Mouse (Mus musculus): ENCODE results near the gene Dmwd. TPM values are rescaled to one million over a fixed set of nuclear protein-coding genes. Genes with fewer than 3 reads are reported as not detected.

Dmwd gene
- polyA plus RNA-seq, 1 experiment from 2014 or later: 17.3 TPM

DNA sequence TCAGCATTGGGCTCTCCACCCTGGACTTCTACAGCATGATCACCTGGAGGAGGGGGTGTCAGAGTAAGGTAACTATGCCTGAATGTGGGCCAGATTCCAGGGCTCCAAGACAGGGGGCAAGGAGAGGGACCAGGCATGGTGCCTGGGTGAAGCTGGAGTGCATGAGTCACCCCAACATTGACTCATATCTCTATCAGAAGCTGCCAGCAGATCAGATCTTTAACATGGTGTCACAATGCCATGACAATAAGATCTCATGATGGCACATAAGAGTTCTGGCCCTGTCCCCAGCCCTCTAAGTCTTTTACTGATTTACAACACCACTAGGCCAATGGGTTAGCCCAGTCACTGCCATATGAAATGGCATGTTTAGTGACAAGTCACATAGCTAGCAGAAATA, 27.7 kb downstream of the Dmwd start:
- Histone ChIP-seq H3K36me3 (no peaks in the 10 kb centered on the region), H3K4me1 (peaks cover 5% of the 10 kb centered on the region; the same call in 1 of the 2 replicates), H3K4me3 (no peak overlapping the region), H3K27ac (replicated peaks) (no peak overlapping the region), H3K9me3 (replicated peaks) (no peaks in the 10 kb centered on the region), H3K27me3 (ENCODE audit: low read depth, poor library complexity, severe bottlenecking) (no peaks in the 10 kb centered on the region)
- DNase-seq (ENCODE audit: low spot score): no peak

DNA sequence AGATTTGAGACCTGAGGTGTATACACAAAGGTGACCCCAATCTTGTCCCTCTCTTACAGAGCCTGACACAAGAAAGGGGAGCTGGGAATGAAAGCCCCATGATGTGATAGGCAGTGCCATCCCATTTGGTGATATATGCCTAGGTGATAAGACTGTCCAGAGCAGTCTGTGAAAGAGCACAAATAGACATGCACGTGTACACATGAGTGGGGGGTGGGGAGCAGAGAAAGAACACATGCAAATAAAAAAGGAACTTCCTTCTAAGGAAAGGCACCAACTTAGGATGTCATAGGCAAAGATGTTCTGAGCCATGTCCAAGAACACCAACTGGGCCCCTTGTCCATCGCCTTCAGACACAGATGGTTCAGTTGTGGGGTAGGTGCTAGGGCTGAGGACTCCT, 28.5 kb downstream of the Dmwd start:
- DNase-seq (ENCODE audit: low spot score): no peak
- Histone ChIP-seq H3K4me1 (no peaks in the 10 kb centered on the region), H3K36me3 (no peaks in the 10 kb centered on the region), H3K9me3 (replicated peaks) (no peaks in the 10 kb centered on the region), H3K27ac (replicated peaks) (no peak overlapping the region), H3K4me3 (no peak overlapping the region), H3K27me3 (ENCODE audit: low read depth, poor library complexity, severe bottlenecking) (no peaks in the 10 kb centered on the region)
- 88% methylated on average over 2 of the region's 2 CpGs for WGBS

DNA sequence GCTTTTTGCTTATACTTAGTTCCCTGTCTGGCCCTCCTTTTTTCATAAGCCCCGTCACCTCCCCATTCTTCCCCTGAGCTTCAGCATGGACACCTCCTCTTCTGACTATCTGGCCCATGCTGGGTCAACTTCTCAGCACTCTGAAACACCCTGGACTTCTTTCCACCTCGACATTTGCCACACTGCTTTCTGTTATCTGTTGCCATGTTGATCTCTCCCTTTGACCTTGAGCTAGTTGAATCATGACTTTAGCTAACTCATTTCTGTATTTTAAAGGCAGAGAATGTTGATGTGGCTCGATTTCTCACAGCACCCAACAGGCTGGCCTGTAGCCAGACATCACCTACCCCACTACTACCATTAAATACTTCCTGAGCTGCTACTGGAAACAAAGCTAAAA, 31.4 kb downstream of the Dmwd start:
- 73% methylated on average over 3 of the region's 3 CpGs for WGBS
- Histone ChIP-seq H3K27ac (replicated peaks) (no peak overlapping the region), H3K36me3 (no peaks in the 10 kb centered on the region), H3K27me3 (ENCODE audit: low read depth, poor library complexity, severe bottlenecking) (no peaks in the 10 kb centered on the region), H3K4me3 (no peak overlapping the region), H3K9me3 (replicated peaks) (no peaks in the 10 kb centered on the region), H3K4me1 (no peaks in the 10 kb centered on the region)
- no peak for DNase-seq (ENCODE audit: low spot score)

DNA sequence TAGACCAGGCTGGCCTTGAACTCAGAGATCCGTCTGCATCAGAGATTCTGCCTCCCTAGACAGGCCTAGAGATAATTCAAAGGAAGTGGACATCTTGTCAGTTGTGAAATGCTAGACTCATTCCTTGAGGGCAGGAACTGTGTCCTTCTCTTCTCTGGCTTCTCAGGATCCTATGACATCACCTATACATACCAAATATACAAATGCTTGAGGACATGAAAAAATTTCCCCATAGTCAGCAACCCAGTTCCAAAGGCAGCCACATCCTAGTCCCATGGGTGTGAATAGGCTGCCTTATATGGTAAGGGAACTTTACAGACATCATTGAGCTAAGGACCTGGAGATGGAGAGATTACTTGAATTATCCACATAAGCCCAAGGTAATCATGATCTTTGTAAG, 33.5 kb downstream of the Dmwd start:
- Histone ChIP-seq H3K9me3 (replicated peaks) (no peaks in the 10 kb centered on the region), H3K36me3 (no peaks in the 10 kb centered on the region), H3K27me3 (ENCODE audit: low read depth, poor library complexity, severe bottlenecking) (peaks cover 3% of the 10 kb centered on the region; the same call in 1 of the 2 replicates), H3K4me1 (no peaks in the 10 kb centered on the region), H3K27ac (replicated peaks) (no peak overlapping the region), H3K4me3 (no peak overlapping the region)
- WGBS: 78% methylated on average over 1 of the region's 1 CpGs
- no peak for DNase-seq (ENCODE audit: low spot score)

DNA sequence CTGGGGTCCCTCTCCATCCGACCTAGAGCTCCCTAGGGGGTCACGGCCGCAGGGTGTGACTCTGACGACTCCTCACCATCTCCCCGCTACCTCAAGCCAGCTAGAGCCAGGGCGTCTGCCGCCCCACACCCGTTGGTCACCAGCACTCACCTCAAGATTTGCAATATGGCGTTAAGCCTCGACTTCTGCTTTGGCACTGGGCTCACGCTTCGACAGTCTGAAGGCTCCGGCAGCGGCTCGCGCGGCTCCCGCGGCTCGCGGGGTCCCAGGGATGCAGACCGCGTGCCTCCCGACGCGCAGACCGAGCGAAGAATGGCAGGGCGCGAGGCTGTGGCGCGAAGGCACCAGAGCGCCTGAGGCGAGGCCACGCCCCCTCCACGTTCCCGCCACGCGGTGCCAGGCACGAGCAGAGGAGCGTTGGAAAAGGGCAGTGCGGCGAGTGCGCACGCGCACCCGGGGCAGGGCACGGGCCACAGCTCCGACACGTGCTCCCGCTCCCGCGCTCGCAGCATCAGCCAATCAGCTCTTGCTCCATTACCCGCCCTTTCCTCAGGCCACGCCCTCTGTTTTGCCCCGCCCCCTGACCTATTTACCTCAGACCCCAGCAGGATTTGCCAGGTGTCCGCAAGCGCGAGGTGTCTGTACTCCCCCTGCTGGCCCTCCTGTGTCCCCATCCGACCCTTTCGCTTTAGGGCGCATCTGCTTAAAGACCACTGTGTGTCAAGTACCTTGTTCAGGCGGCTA, 42.2 kb downstream of the Dmwd start, which contains the start of gene Gm4969:
Gm4969 (minus strand) TSS at position 341 of the 744 bp plus-strand sequence.
- Histone ChIP-seq H3K36me3 (peaks cover 5% of the 10 kb centered on the region; the same call in 1 of the 2 replicates), H3K4me3 (peak within 1 kb of the TSS; percentile 36), H3K9me3 (replicated peaks) (peaks cover 14% of the 10 kb centered on the region), H3K27ac (replicated peaks) (peak within 1 kb of the TSS; percentile 42; the same call in 1 of the 2 replicates), H3K27me3 (ENCODE audit: low read depth, poor library complexity, severe bottlenecking) (peaks cover 18% of the 10 kb centered on the region), H3K4me1 (peaks cover 24% of the 10 kb centered on the region)
- WGBS: 20% methylated on average over 62 of the region's 64 CpGs
- DNase-seq (ENCODE audit: low spot score): peak; percentile 66

DNA sequence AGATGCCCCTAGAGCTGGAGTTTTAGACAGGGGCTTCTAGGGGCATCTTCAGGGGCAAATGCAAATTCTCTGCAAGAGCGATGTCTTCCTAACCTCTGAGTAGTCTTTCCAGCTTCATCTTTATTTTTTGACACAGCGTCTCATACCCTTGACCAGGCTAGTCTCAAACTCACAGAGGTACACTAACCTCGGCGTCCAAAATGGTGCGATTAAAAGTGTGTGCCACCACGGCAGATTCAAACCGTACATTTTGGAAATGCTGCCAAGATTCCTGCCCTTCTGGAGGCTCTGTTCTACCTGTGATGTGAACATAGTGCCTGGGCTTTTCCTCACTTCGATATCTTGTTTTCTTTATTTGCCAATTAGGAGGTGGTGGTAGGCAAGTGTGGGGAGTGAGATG, 43.1 kb downstream of the Dmwd start:
- DNase-seq (ENCODE audit: low spot score): peak; percentile 20
- peaks cover 18% of the 10 kb centered on the region for H3K27me3 ChIP-seq (ENCODE audit: low read depth, poor library complexity, severe bottlenecking)

DNA sequence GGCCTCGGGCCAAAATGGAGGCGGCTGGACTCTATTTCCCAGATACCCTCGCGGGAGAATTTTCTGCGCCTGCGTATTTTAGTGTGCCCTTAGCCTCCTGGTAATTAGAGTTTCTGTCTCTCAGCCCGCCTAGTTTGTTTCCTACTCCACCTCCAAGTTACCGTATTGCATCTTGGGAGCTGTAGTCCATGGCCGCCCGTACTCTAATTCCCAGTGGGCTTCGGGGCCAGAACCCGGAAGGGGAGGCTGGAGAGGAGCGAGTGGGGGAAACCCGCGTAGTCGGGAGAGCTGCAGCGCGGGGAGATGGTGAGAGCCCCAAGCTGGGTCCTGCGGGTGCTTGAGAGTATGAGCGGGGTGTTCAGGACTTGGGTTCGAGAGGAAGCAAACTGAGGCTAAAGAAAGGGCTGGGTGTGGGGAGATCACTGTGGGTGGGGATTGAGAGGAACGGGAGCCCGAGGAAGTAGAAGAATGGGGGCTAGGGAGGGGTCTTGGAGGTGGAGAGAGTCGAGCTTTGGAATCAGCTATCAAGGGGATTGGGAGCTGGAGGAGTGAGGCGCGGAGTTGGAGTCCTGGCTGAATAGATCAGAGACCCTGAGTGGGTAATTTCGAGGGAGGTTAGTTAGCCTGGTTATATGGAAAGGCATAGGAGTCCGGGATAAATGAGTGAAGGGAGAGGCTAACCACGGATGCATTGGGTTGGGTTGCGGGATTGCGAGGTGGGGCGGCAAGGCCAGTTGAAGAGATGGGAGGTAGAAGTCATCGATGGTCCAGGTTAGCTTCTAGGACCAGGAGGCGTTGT, 43.8 kb downstream of the Dmwd start, which contains the start of gene Fbxo46:
Fbxo46 (plus strand) TSS at position 229 of the 799 bp plus-strand sequence.
- H3K27me3 ChIP-seq (ENCODE audit: low read depth, poor library complexity, severe bottlenecking): peaks cover 18% of the 10 kb centered on the region
- DNase-seq (ENCODE audit: low spot score): peak; percentile 92
- H3K4me3 ChIP-seq: peak within 1 kb of the TSS; percentile 82
- H3K27ac ChIP-seq (replicated peaks): peak within 1 kb of the TSS; percentile 86
- peaks cover 24% of the 10 kb centered on the region for H3K4me1 ChIP-seq
- H3K36me3 ChIP-seq: peaks cover 5% of the 10 kb centered on the region; the same call in 1 of the 2 replicates
- 3% methylated on average over 34 of the region's 34 CpGs for WGBS
- peaks cover 14% of the 10 kb centered on the region for H3K9me3 ChIP-seq (replicated peaks)

More for the DNA sequence above, 43.1 kb downstream of the Dmwd start:
- Histone ChIP-seq H3K27ac (replicated peaks) (no peak overlapping the region), H3K4me1 (peaks cover 24% of the 10 kb centered on the region), H3K9me3 (replicated peaks) (peaks cover 14% of the 10 kb centered on the region), H3K4me3 (no peak overlapping the region), H3K36me3 (peaks cover 5% of the 10 kb centered on the region; the same call in 1 of the 2 replicates)
- WGBS: 93% methylated on average over 8 of the region's 8 CpGs

DNA sequence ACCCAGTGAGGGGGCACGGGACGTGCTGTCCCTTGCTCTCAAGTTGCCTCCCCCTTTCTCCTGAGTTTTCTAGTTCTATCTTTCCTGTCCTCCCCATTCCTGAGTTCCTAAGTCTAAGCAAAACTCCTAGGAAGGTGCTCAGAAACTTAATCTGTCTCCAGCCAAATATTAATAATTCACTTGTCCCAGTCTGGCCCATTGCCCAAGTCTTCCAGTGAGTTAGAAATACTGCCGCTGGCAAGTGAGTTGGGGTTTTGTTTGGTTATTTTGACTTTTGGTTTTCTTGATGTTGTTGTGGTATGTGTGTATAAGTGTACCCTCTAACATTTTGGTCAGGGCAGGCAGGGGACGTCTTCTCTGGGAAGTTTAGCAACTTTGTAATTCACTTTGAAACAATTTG, 45.7 kb downstream of the Dmwd start:
- WGBS: 94% methylated on average over 4 of the region's 4 CpGs
- peaks cover 18% of the 10 kb centered on the region for H3K27me3 ChIP-seq (ENCODE audit: low read depth, poor library complexity, severe bottlenecking)
- no peak overlapping the region for H3K27ac ChIP-seq (replicated peaks)
- H3K36me3 ChIP-seq: peaks cover 5% of the 10 kb centered on the region
- no peak for DNase-seq (ENCODE audit: low spot score)
- peaks cover 14% of the 10 kb centered on the region for H3K9me3 ChIP-seq (replicated peaks)
- H3K4me3 ChIP-seq: 0 out of 2 replicates have a peak overlapping the region, but pooled peaks have one; percentile 82
- H3K4me1 ChIP-seq: peaks cover 24% of the 10 kb centered on the region

DNA sequence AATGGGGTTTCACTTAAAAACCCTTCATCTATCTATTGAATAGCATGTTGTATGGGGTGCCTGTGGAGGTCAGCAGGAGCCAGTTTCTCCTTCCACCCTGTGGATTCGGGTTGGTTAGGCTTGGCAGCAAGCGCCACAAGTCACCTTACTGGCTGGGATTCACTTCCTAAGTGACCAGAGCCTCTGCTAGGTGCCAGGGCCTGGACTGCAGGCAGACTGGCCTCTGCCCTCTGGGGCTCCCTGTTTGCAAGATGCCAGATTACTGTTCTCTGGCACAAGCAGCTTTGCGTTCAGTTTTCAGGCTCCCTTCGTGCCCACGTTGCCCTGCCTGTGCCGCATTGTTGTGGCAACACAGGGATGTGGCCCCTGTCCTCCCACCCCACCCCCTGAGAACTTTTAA, 48.7 kb downstream of the Dmwd start:
- WGBS: 92% methylated on average over 6 of the region's 6 CpGs
- H3K27me3 ChIP-seq (ENCODE audit: low read depth, poor library complexity, severe bottlenecking): no peaks in the 10 kb centered on the region
- peaks cover 24% of the 10 kb centered on the region for H3K36me3 ChIP-seq
- no peak overlapping the region for H3K4me3 ChIP-seq
- no peak for DNase-seq (ENCODE audit: low spot score)
- H3K4me1 ChIP-seq: peaks cover 17% of the 10 kb centered on the region
- no peak overlapping the region for H3K27ac ChIP-seq (replicated peaks)
- 0 out of 2 replicates have a peak, but pooled peaks cover 2% of the 10 kb centered on the region for H3K9me3 ChIP-seq (replicated peaks)

DNA sequence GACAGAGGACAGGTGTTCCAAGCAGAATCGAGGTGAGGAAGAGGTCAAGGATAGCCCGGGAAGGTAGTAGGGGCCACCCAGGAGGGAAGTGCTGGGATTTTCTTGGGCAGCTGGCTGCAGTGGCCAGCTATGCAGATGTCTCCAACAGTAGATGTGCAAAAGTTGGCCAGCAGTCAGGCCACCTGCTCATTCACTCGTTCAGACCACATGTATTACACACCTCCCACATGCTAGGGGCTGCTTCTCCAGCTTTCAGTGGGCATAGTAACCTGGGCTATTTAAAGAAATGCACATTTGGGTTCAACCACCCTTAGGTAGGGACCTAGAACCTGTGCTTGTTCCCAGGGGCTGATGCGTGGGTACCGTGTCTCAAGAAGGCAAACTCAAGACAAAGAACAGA, 51.7 kb downstream of the Dmwd start:
- H3K9me3 ChIP-seq (replicated peaks): no peaks in the 10 kb centered on the region
- 96% methylated on average over 5 of the region's 5 CpGs for WGBS
- no peak for DNase-seq (ENCODE audit: low spot score)
- H3K4me3 ChIP-seq: no peak overlapping the region
- no peak overlapping the region for H3K27ac ChIP-seq (replicated peaks)
- no peaks in the 10 kb centered on the region for H3K27me3 ChIP-seq (ENCODE audit: low read depth, poor library complexity, severe bottlenecking)
- H3K4me1 ChIP-seq: peaks cover 22% of the 10 kb centered on the region
- peaks cover 22% of the 10 kb centered on the region for H3K36me3 ChIP-seq

DNA sequence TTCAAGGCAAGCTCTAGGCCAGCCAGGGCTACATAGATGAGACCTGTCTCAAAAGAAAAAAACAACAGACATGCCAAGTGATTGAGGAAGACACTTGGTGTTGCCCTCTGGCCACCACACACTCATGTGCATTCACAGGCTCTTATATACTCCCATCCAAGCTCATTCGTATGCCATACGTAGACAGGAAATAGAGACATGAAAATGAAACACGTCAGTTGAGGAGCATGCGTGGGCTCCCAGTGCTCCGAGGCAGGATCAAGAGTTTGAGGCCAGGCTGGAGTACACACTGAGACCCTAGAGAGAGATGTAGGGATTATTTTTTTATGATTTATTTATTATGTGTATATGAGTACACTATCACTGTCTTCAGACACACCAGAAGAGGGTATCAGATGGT, 53.4 kb downstream of the Dmwd start:
- 94% methylated on average over 5 of the region's 5 CpGs for WGBS
- no peak overlapping the region for H3K27ac ChIP-seq (replicated peaks)

DNA sequence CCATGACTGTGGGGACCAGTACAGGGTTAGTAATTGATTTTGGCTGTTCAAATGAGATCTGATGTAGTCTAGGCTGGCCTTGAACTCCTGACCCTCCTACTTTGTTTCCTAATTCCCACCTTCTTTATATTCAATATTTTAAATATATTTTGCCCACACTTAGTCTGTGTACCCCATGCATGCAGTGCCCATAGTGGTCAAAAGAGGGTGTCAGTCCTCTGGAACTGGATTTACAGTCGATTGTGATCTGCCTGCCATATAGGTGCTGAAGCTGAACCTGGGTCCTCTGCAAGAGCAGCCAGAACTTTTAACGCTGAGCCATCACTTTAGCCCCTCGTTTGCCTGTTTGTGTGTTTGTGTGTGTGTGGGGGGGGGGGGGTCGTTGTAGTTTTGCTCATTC, 54.6 kb downstream of the Dmwd start:
- peaks cover 22% of the 10 kb centered on the region for H3K4me1 ChIP-seq
- H3K27me3 ChIP-seq (ENCODE audit: low read depth, poor library complexity, severe bottlenecking): no peaks in the 10 kb centered on the region
- 35% methylated on average over 4 of the region's 4 CpGs for WGBS
- H3K27ac ChIP-seq (replicated peaks): peak overlapping the region; percentile 84
- H3K36me3 ChIP-seq: peaks cover 35% of the 10 kb centered on the region
- no peak for DNase-seq (ENCODE audit: low spot score)
- H3K9me3 ChIP-seq (replicated peaks): no peaks in the 10 kb centered on the region
- peak overlapping the region; percentile 54 for H3K4me3 ChIP-seq

More for the DNA sequence above, 53.4 kb downstream of the Dmwd start:
- Histone ChIP-seq H3K4me3 (no peak overlapping the region), H3K4me1 (peaks cover 22% of the 10 kb centered on the region), H3K27me3 (ENCODE audit: low read depth, poor library complexity, severe bottlenecking) (no peaks in the 10 kb centered on the region), H3K36me3 (peaks cover 22% of the 10 kb centered on the region), H3K9me3 (replicated peaks) (no peaks in the 10 kb centered on the region)
- no peak for DNase-seq (ENCODE audit: low spot score)

All from midbrain, embryonic 10.5 days (tissue).